Mouse (Mus musculus): Measurements from ENCODE around the gene Mcub.

Mcub gene

GRCm38 (mm10) chr3:129892003-129892402 is 78.0 kb downstream of the Mcub start:
- no peak for DNase-seq

- DNase-seq, result no peak
These were observed 82.1 kb downstream of the Mcub start for GRCm38 (mm10) chr3:129887779-129888517.

DNA sequence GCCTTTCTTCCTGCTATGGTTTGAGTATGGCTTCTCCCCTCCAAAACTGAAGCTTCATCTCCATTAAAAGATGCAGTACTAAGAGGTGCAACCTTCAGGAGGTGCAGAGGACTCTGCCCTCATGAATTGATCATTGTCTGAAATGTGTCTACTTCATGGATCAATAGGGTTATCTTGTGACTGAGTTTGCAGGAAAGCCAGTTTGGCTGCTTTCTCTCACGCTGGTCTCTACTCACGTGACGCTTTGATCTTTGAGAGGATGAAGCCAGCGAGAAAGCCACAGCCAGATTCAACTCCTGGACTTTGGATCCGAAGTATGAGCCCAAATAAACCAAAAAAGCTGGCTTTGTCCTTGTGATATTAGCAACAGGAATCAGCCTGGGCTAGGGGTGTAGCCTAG is 83.6 kb downstream of the Mcub start:
- DNase-seq, result no peak

DNA sequence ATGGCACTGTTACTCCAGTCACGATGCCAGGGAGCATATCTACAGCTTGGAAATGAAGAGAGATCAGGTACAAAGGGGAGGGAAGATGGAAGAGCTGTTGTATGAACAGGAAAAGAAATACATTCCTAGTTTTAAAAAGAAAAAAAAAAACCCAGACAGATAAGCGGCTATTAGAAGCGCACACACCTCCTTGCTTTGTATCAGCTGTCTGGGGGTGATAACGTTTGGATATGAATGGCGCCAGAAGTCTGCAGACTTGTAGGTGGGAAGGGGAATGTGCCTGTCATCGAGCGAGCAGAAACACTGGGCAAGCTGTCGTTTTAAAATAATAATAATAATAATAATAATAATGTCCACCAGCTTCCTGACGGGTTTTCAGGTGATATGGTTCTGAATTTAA is 84.4 kb downstream of the Mcub start:
- DNase-seq, result no peak

DNA sequence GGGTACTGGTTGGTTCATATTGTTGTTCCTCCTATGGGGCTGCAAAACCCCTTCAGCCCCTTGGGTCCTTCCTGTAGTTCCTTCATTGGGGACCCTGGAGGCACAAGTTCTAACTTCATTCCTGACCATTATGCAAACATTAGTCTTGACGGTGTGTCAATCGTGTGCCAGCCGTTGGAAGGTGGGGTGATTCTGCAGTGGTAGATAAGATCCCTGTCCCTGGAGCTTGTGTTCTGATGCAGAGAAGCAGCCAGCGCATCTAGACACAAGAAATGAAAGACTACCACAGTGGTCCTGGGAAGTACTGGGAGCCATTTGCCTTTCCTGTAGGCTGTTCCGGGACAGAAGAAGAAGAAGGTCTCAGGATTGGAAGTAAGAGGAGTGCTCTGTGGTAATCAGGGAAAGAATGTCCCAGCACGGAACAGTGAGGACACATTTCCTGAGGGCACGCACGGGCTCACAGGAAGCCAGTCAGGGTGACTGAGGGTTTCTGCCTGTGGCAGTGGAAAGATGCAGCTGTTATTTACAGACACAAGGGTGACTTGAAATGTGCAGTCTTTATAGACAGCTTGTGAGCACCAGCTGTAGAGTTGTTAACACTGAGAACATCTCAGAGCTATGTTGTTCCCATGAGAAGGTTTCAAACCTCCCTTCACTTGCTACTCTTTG is 88.9 kb downstream of the Mcub start:
- no peak for DNase-seq

GRCm38 (mm10) chr3:129879913-129880312 is 90.1 kb downstream of the Mcub start:
- no peak for DNase-seq

GRCm38 (mm10) chr3:129879131-129879757 is 90.8 kb downstream of the Mcub start:
- no peak for DNase-seq

GRCm38 (mm10) chr3:129878405-129879021 is 91.5 kb downstream of the Mcub start, which contains the start of gene Pla2g12a:
TSS of gene Pla2g12a (plus strand) at chr3:129878606.
- DNase-seq, result peak; percentile 97 to 98

DNA sequence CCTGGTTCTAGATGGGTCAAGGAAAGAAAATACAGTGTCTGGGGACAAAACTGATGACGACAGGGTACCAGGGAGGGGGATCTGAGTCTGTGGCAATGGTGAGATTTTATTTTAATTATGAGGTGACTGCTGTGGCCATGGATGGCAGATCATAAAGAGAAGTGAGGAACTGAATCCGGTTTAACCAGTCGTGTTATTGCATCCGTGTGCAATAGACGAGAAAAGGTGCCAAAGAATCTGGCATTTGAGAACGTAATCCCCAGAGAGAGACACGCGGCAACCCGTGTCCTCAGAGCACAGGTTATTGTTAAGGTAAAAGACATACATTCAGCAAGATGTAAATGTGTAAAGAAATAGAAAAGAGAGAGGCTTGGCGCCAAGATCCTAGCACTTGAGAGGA is 92.7 kb downstream of the Mcub start:
- DNase-seq, result no peak
